Mouse (Mus musculus): ENCODE results near the gene Spesp1.

The Spesp1 gene

GRCm38 (mm10) chr9:62281991-62282390 lies at the start of gene Spesp1:
Spesp1 (minus strand) TSS chr9:62282208.
- DNase-seq (ENCODE audit: low spot score): no peak

DNA sequence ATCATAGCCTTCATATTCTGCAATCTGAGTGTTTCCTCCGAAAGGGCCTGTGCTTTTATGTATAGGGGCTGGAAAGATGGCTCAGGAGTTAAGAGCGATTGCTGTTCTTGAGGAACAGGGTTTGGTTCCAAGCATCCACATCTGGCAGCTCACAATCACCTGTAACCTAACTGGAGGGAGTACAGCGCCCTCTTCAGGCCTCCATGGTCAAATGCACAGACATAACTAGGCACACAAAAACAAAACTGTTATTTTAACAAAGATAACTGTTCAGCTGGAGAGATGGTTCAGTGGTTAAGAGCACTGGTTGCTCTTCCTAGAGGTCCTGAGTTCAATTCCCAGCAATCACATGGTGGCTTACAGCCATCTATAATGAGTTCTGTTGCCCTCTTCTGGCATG lies 44.0 kb upstream of the Spesp1 start:
- DNase-seq (ENCODE audit: low spot score): no peak

GRCm38 (mm10) chr9:62323816-62324215 lies 41.8 kb upstream of the Spesp1 start:
- no peak for DNase-seq (ENCODE audit: low spot score)

GRCm38 (mm10) chr9:62318729-62319128 lies 36.7 kb upstream of the Spesp1 start:
- DNase-seq (ENCODE audit: low spot score): no peak

DNA sequence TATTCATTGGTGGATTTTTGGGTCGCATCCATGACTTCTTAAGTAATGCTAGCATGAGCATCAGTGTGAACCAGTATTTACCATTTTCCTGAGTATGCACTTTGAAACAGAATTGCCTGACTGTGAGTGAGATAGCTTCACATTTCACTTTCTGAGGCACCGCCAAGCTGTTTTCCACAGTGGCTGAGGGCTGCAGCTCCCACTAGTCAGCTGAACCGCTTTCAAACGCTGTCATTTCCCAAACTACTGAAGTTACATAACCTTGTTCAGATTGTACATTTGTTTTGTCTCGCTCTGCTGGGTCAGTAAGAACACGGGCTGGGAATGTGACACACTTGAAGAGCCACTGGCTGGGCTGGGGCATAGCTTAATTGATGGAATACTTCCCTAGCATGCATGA lies 33.5 kb upstream of the Spesp1 start:
- DNase-seq (ENCODE audit: low spot score): no peak

GRCm38 (mm10) chr9:62296891-62297290 lies 14.9 kb upstream of the Spesp1 start:
- no peak for DNase-seq (ENCODE audit: low spot score)

DNA sequence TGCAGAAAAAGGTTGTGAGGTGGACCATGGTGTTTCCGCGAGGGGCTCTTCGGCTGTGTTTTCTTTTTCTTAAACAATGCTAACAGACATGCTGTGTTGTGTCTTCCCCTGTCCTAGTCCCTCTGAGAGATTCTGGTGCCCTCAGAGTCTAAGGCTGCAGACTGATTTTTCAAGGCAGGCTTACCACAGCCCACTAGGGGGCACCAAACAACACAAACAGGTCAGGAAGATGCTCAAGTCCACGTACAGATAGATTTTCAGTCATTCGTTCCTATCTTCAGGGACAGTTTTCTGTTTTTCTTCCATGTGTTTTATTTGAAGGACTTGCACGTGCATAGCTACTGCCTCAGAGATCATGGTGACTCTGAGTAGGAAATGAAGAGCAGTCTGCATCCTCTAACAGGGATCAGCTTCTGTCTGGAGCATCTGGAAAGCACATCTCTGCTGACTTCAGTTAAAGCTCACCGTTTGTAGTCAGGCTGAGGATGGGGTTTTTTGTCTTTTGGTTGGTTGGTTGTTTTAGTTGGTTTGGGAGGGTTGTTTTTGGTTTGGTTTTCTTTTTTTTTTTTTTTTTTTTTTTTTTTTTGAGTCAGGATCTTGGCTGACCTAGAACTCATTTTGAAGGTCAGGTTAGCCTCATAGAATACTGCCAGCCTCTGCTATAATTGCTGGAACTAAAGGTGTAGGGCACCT lies 13.1 kb upstream of the Spesp1 start:
- peak; percentile 84 for DNase-seq (ENCODE audit: low spot score)

DNA sequence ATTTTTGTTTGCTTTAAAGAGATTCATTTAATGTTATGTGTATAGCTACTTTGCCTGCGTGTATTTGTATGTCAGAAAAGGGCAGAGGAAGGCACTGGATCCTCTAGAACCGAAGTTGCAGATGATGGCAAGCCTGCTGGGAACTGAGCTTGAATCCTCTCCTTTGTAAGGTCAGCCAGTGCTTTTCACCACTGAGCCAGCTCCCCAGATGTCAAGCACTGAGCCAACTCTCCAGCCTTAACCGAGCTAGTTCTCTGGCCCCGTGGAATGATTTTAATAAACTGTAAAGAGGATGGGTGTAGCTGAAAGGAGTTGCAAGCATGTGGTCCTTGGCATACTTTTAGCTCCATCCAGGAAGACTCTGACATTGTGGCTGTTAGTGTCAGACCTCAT lies 5.6 kb upstream of the Spesp1 start:
- no peak for DNase-seq (ENCODE audit: low spot score)

DNA sequence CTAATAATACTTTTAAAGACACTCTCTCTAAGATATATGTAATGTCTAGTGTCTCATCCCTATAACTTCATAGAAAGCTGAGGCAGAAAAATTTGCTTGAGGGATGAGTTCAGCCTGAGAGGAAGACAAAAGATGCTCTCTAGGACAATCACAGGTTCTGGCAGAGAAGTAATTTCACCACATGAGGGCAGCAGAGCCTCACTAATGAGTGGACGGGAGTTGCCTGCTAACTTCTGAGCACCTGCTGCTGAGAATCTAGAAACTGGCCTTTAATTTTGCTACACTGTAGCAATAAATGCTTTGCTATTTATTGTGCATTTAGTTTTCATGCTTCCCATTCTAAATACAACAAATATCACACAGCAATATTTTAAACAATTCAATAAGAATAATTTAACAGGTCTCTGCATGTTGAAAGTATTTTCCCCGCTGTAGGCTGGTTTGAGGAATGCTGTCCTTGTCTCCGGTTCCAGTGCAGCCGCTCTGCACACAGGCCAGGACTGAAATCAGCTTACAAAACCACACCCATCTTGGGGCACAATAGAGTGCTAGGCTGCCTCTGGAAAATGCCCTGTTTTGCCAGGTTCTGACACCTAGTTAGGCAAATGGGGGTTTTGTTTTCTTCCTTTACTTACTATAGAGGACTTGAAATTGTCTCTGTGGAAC lies 5.1 kb upstream of the Spesp1 start:
- peak; percentile 86 for DNase-seq (ENCODE audit: low spot score)

DNA sequence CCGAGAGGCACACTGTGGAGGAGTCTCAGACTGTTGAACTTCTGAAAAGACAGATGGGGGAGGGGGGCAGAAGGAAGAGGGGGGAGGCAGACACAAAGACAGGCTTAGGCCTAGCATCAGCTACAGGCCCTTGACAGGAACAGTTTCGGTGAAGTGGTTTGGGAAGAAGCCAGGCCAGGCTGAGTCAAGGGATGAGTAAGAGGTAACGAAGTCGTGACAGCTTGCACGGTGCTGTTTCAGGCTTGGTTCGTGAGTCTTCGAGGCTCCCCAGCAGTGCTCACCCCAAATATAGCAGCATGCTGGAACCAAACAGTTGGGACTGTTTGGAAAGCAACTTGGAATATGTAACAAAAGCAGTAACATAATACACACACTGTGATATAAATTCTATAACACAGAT lies 2.3 kb upstream of the Spesp1 start:
- no peak for DNase-seq (ENCODE audit: low spot score)

DNA sequence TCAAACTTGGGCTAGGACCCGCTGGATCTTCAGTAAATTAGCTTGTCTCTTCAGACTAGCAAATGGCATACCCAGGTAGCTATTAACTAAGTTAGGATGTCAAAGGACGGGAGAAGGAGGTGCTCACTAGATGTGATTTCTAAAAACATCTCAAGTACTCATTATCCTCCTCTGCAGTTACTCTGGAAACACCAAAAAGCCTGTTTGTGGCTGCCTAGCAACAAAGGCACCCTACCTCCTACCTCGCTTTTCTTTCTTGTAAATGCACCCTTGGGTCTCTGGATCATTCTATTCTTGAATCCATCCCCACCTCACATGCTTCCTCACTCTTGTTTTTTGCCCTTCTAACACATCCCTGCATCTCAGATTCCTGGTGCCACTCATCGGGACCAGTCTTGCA lies 5.1 kb downstream of the Spesp1 start:
- no peak for DNase-seq (ENCODE audit: low spot score)

GRCm38 (mm10) chr9:62270775-62271399 lies 11.1 kb downstream of the Spesp1 start:
- DNase-seq (ENCODE audit: low spot score): no peak

DNA sequence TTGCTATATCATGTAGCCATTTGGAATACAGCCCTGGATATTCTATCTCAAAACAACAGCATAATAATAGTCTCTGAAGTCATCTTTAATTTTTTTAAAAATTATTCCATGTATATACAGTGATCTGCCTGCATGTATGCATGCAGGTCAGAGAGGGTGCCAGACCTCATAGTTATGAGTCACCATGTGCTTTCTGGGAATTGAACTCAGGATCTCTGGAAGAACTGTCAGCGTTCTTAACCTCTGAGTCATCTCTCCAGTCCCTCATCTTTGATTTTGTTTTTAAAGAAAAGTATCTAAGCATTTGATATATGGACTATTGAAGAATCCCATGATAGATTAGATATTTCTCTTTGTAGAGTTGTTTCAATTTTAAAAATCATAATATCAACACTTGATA lies 12.8 kb downstream of the Spesp1 start:
- DNase-seq (ENCODE audit: low spot score): no peak

- no peak for DNase-seq (ENCODE audit: low spot score)
These were observed 16.7 kb downstream of the Spesp1 start for GRCm38 (mm10) chr9:62265278-62265677.

- no peak for DNase-seq (ENCODE audit: low spot score)
These were observed 18.4 kb downstream of the Spesp1 start for GRCm38 (mm10) chr9:62263652-62264051.

- no peak for DNase-seq (ENCODE audit: low spot score)
These were observed 20.6 kb downstream of the Spesp1 start for GRCm38 (mm10) chr9:62261406-62261805.

DNA sequence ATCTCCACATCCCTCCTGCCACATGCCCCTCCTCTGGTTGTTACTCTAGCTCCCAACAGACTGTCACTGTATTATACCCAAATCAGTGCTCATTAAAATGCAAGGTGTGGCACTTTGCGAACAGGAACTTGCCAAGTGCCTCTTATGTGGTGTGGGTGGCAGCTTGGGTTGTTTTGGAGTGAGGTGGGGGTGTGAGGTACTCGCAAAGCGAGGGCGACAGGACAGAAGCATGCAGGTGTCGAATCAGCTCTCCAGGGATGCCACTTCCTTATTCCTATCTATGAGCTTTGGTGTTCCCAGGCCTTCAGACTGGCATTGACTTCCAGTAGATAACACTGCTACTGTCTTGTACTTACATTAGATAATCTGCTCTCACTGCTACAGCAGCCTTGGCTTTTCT lies 21.0 kb downstream of the Spesp1 start:
- DNase-seq (ENCODE audit: low spot score): no peak

GRCm38 (mm10) chr9:62258005-62258404 lies 24.0 kb downstream of the Spesp1 start:
- no peak for DNase-seq (ENCODE audit: low spot score)

DNA sequence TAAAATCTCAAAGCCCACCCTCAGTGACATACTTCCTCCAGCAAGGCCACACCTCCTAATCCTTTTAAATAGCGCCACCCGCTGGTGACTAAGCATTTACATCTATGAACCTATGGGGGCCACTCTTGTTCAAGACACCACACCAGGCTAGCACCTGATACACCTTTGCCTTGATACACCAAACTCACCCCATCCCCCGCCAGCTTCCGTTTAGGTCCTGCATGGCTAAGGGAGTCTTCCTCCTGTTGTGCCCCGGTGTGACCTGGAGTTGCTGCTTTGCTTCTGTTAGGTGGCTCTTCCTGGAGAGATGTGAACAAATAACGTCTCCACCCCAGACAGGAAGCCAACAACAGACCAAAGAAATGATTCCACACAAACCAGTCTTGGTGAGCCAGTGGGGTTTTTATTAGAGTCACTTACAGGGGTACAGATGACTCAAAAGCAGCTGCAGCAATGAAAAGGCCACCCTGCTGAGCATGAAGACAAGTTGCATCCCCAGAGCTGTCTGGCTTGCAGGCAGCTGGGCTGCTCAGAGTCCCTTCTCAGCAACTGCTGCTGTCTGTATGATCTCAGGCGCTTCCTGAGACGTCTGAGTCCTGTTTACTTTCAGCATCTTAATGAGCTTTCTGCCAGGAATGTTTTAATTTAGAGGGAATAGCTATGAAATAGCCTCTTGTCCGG lies 26.0 kb downstream of the Spesp1 start:
- peak; percentile 9 for DNase-seq (ENCODE audit: low spot score)

DNA sequence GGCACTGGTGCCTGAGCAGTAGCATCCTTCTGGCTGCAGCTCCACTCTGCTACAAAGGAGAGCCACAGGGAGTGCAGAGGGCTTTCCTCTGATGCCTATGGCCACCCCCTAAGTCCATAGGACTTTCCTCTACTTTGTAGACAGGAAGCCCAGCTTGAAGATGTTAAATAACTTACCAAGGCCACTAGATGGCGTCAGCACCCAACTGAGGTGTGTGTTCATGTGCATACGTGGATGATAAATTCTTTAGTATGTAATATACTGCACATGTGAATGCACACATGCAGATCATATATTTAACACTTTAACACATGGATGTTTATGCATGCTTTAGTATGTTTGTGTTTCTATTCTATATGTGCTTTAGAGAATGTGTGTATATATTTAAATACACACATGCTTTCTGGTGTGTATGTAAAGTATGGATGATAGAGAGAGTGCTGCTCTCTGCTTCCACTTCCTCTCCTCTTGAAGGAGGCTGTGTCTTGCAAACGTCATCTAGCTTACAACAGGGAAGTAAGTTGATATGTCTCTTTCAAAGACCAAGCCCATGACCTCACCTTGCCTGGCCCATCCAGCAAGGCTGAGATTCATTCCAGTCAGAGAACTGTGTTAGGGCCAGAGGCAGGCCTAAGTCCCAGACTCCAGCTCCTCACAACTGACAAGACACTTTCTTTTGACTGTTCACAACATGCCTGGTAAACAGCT lies 28.1 kb downstream of the Spesp1 start:
- DNase-seq (ENCODE audit: low spot score): peak; percentile 46

- no peak for DNase-seq (ENCODE audit: low spot score)
These were observed 31.7 kb downstream of the Spesp1 start for GRCm38 (mm10) chr9:62250296-62250695.

DNA sequence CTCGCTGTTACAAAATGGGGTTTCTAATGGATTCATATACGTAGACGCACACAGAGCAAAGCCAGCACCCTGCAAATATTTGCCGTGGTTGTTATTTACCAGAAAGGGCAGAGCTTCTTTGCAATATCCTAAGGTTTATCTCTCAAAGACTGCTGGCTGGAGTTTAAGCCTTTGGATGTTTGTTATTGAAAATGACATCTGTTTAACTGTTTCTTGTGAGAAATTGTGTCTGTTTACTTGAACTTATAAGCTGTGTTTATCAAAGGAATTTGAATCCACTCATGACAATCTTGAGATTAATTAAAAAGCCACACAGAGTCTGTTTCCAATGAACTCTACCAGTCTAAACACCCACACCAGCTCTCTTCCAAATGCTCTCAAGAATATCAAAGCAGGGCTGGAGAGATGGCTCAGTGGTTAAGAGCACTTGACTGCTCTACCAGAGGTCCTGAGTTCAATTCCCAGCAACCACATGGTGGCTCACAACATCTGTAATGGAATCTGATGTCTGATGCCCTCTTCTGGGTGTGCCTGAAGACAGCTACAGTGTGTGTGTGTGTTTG lies 35.5 kb downstream of the Spesp1 start:
- no peak for DNase-seq (ENCODE audit: low spot score)

Data from MN1 (cell line).